Mouse (Mus musculus) megakaryocyte progenitor cell, adult 5-6 weeks (primary cell): ENCODE results near the gene Kcnn3. TPM values are rescaled to one million over a fixed set of nuclear protein-coding genes. Genes with fewer than 3 reads are reported as not detected.

ENCODE experiments used
- ATAC-seq: replicated peaks from 2 replicates; pipeline ENCODE4 v1.8.0; 2016; ENCODE audit warnings: mild to moderate bottlenecking, moderate TSS enrichment, inconsistent platforms; ENCODE audit not compliant: poor library complexity
- total RNA-seq, 2 experiments: library from RNA; stranded (forward) in 1 of 2; stranded (reverse) in 1 of 2; fragments of 157-497, 149-512 nt in 1 of 2; fragments of 200-1000 nt in 1 of 2; gene quantifications; 2 replicates each; pipeline versions ENCODE4 v1.2.3 to v1.2.4; 2015 to 2017

The Kcnn3 gene
- total RNA-seq, 2 experiments from 2014 or later: not detected

GRCm38 (mm10) chr3:89558972-89559910 lies 39.3 kb downstream of the Kcnn3 start:
- ATAC-seq: no peak

DNA sequence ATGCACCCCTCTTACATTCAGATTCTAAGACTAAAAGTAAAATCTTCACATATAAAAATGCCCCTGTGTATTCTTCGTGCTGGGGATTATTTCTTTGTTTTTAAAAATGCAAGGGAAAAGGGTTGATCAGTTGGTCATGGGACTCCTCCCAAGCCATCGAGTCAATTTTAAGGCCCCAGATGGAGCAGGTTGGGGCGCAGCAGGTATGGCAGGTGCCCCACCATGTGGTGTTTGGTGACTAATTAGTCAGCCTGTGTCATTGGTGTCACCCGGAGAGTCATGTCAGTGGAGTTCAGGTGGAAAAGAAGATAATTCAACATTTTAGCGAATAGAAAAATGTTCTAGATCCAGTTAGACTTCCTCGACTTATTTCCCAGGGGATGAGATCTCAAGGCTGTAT lies 41.4 kb downstream of the Kcnn3 start:
- ATAC-seq: no peak

DNA sequence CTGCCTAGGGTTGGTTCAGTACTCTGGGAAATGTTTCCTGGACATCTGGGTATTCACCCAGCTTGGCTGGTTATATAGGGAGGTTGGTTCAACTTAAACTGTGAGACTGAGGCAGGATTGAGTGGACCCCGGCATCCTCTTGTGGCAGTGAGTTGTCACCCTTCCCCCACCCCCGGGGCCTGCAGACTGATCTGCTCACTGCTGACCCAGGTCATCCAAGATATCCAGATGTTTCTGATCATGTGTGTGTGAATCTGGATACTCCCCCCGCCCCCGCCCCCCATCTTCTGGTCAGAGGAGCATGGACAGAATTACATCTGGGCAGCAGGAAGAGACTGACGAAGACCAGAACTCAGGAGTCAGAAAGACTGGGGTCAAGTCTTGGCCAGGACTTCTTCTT lies 45.4 kb downstream of the Kcnn3 start:
- no peak for ATAC-seq

DNA sequence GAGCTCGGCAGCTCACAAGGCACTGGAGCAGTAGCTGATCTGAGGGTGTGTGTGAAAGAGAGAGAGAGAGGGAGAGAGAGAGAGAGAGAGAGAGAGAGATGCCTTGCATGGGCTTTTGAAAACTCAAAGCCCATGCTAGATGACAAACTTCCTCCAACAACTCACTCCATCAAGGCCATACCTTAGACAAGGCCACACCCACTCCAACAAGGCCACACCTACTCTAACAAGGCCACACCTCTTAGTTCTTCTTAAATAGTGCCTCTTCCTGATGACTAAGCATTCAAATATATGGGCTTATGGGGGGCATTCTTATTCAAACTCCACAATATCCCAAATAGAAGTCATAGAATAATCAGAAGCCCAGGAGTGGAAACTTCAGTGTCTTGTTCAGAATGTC lies 49.1 kb downstream of the Kcnn3 start:
- ATAC-seq: no peak

GRCm38 (mm10) chr3:89569707-89570324 lies 49.9 kb downstream of the Kcnn3 start:
- ATAC-seq: peak; percentile 47

DNA sequence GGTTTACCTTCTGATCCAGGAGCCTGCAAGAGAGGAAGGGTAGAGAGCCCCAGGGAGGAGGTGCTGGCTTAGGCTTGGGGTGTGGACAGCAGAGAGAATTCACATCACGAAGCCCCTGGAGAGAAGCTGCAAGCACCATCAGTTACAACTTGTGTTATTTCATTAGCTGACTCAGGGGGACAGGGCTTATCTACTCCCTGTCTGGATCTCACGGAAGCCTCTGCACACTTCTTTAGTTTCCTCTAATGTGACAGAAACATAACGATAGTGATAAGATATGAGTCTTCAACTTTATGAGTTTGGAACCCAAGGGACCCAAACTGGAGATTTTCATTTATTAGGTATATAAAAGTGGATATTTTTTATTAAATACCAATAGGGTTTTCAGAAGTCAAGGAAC lies 50.4 kb downstream of the Kcnn3 start:
- ATAC-seq: no peak

DNA sequence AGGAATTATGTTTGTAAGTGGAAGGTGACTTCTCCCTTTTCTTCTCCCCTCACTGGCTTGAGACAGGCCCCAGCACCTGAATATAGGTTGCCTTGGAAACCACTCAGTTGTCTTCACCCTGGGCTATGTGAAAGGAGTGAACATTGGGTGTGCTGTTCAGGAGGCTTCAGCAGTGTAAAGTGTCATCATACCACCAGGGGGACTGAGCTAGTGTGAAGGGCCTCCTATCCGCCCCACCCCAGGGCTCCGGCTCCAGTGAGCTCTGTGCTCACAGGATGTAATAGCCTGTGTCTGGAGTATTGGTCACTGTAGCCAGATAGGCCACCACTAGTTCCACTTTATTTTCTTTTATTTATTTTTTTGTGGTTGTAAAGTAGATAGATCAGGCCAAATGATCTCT lies 54.3 kb downstream of the Kcnn3 start:
- ATAC-seq: peak; percentile 58

- 0 out of 2 replicates have a peak, but pooled peaks have one; percentile 16 for ATAC-seq
Observed at GRCm38 (mm10) chr3:89576381-89576780, 56.4 kb downstream of the Kcnn3 start.

DNA sequence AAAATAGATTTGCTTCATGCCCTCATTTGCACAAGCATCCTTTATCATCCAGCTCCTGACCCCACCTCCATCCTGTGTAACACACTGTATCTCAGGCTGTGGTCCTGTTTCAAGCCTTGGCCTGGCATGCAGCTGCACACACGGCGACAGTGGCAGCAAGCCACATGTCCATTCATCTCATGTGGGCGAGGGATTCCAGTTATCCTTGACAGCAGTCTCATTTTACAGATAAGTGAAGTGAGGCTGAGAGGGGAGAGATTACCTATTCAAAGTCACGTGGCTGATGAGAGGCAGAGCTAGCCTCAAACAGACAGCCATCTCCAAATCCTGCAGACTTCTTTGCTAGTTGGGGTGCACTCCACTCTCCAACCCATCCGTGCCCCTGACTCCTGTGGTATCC lies 57.2 kb downstream of the Kcnn3 start:
- ATAC-seq: peak; percentile 10; the same call in 1 of the 2 replicates

- ATAC-seq: no peak
Observed at GRCm38 (mm10) chr3:89578083-89578482, 58.1 kb downstream of the Kcnn3 start.

- peak; percentile 77 for ATAC-seq
Observed at GRCm38 (mm10) chr3:89578803-89579202, 58.8 kb downstream of the Kcnn3 start.

DNA sequence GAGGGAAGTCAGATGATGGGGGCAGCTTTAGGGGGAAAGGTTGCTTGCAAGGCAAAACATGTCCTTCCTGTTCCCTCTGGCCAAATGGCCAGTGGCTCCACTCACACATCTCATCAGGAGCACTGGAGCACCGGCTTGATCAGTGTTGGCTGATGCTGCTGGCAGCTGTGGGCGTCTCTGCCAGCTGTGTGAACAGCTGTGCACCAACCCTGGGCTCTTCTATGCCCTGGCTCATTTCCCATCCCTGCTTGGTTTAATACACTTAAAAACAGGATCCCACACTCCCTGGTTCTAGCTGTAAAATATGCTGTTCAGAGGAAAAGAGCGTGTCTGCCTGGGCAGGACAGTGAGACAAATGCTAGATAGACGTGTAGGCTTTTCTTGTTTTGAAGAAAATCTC lies 64.3 kb downstream of the Kcnn3 start:
- no peak for ATAC-seq

GRCm38 (mm10) chr3:89588436-89588835 lies 68.5 kb downstream of the Kcnn3 start:
- no peak for ATAC-seq

- peak; percentile 39; the same call in 1 of the 2 replicates for ATAC-seq
Observed at GRCm38 (mm10) chr3:89589321-89589720, 69.4 kb downstream of the Kcnn3 start.

GRCm38 (mm10) chr3:89590386-89590785 lies 70.4 kb downstream of the Kcnn3 start:
- no peak for ATAC-seq

DNA sequence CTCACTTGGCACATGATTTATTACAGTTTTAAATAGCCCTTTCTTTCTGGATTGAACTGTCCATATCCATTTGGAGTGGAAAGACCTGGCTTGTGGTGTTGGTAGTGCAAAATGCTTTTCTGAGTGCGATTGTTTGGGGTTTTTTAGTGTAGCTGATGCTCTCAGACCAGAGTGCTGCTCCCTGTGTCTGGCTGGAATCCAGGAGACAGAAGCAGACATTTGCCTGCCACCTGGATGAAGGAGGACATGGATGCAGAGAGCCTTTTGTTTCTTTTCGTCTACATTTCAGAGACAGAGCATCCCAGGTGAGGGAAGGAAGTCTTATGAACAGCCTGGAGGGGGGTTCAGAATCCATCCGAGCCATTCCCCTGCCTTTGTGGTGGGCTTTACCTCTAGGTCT lies 71.5 kb downstream of the Kcnn3 start:
- ATAC-seq: no peak

- ATAC-seq: no peak
Observed at GRCm38 (mm10) chr3:89592809-89593208, 72.8 kb downstream of the Kcnn3 start.

GRCm38 (mm10) chr3:89593524-89593923 lies 73.6 kb downstream of the Kcnn3 start:
- ATAC-seq: no peak

DNA sequence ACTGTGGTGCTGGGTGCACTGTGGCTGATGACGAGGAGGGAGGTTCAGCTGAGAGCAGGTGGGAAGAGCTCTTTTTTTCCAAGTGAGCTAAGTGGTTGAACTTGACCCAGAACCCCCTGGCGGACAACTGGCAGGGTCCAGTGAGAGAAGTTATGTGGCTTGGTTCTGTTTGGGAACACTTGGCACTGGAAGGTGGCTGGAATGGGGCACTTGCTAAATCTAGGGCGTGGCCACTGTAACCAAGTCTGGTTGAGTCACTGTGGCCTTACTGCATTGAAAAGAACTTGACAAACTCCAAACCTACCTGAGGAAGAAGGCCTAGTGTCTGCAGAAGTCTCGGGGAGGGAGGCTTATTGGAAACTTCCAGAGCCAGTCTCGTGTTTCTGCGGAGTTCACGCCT lies 78.4 kb downstream of the Kcnn3 start:
- no peak for ATAC-seq

DNA sequence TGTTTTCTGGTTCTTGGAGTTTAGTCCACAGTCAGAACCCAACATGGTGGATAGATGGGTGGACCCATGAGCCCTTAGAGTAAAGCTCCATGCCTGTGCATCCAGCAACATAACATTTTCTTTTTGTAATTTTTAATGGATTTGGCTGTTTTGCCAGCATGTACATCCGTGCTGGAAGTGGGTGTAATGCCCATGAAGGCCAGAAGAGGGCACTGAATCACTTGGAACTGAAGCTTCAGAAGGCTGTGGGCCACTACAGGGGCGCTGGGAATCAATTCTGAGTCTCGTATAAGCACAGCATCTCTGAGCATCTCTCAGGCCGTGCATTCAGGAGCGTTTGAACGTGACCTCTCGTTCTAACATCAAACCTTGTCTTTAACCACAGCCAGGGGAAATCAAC lies 79.0 kb downstream of the Kcnn3 start:
- ATAC-seq: no peak

GRCm38 (mm10) chr3:89601060-89601459 lies 81.1 kb downstream of the Kcnn3 start:
- no peak for ATAC-seq

GRCm38 (mm10) chr3:89603300-89603699 lies 83.3 kb downstream of the Kcnn3 start:
- ATAC-seq: no peak
